Mouse (Mus musculus) inflammation-experienced regulatory T-cells, adult 6 months (primary cell): Measurements from ENCODE around the gene Rpp38. TPM values are rescaled to one million over a fixed set of nuclear protein-coding genes. Genes with fewer than 3 reads are reported as not detected.
A peak's percentile ranks its signal among the peaks of the same experiment; 100 is the strongest.

ENCODE experiments used
- ATAC-seq: one replicate; pipeline ENCODE4 v1.8.0; 2017
- polyA plus RNA-seq, 3 experiments: library from polyadenylated mRNA; unstranded; fragments of 100-300 nt; shearing (Covaris generic); gene quantifications; one replicate each; pipeline ENCODE4 v1.2.1; 2017

The Rpp38 gene
- 10 to 100 TPM; 12.1 to 27.4 (median 20.1) TPM for polyA plus RNA-seq

DNA sequence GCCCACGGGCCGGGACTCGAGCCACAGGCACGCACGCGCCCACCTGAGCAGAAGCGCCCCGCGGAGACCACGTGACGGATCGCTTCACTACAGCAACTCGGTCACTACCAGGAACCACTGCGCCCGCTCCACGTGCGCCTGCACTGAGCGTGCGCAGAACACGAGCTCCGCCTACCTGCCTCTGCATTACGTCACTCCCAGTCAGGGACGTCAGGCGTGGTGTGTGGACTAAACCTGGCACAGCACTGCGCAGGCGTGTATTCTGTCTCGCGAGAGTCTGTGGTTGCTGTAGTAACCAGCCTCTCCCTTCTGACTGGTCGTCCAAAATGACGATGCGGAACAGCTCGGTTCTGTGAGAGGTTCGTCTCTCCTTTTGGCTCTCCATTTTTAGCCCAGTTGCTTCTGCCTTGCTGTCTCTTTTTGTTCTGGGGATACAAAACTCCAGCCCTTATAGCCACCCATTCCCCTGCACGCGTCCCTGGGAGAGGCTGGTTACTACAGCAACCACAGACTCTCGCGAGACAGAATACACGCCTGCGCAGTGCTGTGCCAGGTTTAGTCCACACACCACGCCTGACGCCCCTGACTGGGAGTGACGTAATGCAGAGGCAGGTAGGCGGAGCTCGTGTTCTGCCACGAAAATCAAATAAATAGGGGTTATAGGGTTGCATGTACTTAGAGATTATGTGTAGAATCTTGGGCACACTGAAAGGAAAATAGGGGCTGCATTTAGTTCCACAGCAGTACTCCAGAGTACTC is at the start of gene Rpp38:
Gene Rpp38, minus strand, starts transcription at position 160 of the 759 bp plus-strand sequence.
- ATAC-seq = peak; percentile 84

DNA sequence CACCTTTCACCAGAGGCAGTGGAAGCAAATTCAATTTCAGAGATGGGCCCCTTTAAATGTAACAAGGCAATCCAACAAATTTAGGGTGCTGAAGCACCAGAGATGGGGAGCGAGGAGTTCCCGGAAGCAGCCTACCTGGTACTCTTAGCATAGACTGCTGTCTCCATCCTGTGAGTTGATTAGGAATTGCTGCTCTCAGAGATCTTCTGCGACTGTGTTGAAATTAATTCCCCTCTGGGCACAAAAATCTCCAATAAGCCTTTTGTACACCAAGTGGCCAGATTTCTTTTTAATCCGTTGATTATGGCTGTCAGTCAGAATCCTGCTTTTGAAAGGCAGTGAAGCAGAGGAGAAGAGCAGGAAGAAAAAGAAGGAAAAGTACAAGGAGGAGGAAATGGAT is 32.7 kb upstream of the Rpp38 start:
- ATAC-seq = no peak

DNA sequence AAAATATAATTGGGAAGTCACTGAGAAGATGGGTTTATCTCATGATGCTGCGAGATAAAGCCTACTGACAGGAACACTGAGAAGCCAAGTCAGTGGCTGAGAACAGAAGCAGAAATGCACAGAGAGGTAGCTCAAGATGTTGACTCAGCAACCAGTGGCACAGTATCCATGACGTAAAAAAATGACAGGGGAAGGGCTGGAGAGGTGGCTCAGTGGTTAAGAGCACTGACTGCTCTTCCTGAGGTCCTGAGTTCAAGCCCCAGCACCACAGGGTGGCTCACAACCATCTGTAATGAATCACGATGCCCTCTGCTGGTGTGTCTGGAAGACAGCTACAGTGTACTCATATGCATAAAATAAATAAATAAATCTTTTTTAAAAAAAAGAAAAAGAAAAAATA is 28.6 kb upstream of the Rpp38 start:
- ATAC-seq = no peak

DNA sequence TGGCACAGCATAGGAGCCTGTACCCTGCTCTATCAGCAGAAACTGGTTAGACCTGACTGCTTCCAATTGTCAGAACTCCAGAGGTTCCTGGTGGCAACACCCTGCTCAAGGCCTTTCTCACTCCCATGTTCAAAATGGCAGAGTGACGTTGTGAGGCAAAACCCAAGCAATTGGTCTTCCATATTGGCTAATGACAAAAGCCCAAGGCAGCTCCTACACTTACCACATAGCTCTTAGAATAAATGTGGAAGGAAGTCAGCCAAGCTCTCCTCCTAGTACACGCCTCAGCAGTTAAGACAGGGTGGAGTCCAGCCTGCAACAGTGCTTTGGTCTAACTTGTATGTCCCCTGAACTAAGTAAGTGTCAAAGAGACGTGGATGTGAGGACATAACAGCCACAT is 25.4 kb upstream of the Rpp38 start:
- ATAC-seq = no peak

DNA sequence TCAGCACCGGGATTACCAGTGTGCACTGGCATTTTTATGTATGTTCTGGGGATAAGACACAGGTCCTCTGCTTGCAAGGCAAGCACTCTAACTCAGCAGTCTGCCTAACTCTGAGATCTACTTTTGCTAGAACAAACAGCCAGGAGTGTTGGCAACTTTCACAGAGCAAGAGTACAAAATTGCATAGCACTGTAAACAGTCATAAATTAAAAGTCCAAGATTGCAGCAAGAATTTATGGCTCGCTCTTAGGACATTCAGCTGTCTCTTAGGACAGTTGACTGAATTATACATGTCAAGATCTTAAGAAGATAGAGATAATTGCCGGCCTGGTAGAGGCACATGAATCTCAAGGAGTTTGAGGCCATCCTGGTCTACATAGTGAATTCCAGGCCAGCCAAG is 23.9 kb upstream of the Rpp38 start:
- no peak for ATAC-seq

DNA sequence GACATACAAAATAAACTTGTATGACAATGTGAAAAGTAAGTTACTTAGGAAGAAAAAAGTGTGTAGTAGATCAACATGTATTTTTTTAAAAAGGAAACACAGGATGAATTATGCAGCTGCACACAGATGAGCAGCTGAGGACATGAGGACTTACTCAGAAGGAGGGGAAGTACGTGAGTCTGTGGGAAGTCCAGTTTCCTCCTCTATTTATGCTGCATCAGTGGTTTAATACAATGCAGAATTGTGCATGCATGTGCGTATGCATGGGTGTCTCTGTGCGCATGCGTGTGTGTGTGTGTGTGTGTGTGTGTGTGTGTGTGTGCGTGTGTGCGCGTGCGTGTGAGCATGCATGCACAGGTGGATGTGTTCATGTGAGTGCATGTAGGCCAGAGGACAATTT is 23.4 kb upstream of the Rpp38 start:
- no peak for ATAC-seq

DNA sequence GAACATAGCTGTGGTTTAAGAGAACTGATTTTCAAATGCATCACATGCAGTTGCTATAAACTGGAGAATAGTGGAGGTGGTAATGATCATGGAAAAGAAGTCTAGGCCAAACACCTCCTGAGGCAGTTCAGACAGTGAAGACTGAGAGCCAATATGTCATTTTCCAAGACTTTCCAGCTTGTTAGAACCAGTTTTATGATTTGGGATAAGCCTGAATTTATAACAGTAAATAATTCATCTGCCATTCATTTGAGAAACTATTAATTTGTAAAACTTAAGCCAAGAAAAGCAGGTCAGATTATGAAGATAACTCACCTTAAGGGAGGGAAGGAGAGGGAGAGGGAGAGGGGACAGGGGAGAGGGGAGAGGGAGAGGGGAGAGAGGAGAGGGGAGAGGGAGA is 20.7 kb upstream of the Rpp38 start:
- no peak for ATAC-seq

DNA sequence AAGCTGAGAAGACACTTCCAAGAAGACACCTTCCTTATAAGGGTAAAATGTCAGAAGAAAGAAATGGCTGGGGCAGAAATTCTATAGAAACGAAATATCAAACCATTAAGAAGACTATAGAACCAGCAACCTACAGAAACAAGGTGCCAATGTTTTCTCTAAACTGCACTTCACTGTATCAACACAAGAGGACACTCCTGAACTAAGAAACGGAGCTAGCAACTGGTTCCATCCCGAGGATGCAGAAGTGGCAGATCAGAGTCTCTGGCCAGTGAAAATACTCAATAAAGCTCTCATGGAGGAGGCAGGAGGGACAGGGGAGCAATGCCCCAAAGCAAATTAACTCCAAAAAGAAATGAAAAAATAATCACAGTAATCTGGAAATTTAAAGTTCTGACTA is 16.5 kb upstream of the Rpp38 start:
- peak; percentile 56 for ATAC-seq

DNA sequence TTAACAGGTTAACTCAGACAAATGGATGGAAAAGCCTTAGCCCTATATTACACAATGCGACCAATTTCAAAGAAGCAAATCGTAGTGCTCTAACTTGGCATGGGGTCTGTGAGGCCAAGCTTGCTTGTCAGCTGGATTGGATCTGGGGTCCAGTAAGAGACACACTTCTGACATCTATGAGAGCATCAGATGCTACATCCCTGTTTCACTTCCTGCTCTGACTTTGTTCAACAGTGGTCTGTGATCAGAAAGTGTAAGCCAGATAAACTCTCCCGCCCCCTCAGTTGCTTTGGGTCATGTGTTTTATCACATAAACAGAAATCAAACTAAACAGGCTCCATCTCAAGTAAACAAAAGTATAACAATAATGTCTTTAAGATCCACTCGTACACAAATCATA is 16.0 kb upstream of the Rpp38 start:
- no peak for ATAC-seq

DNA sequence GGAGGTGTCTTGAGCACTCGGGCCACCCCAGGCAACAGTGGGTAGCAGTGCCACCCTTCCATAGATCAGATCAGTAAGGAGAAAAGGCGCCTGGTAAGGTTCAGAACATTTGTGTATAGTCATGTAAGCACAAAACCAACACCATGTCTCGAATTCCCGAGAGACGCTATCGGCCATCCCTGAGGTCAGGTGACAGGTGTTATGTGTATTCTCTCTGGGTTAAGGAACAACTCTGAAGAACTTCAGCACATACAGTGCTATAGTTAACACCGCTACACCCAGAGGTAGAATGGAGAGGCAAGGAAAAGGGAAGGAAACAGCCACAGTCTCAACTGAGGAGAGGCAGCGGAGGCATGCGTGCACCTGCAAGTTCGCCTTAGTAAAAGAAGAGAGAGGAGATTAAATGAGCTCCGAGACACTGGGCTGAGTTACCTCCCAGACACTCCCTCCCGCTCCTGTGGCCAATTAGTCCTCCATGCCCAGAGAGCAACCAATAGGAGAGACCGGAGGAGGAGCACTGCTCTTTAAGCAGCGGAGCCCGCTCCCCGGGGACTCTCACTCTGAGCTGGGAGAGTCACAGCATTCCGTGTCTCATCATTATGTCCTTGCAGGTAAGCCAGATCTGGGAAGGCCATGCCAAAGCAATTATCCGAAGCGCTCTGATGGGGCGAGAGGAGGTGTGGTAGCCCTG is 3.3 kb upstream of the Rpp38 start, which contains the start of gene Acbd7:
Gene Acbd7, plus strand, starts transcription at position 558 of the 691 bp plus-strand sequence.
- peak; percentile 27 for ATAC-seq

DNA sequence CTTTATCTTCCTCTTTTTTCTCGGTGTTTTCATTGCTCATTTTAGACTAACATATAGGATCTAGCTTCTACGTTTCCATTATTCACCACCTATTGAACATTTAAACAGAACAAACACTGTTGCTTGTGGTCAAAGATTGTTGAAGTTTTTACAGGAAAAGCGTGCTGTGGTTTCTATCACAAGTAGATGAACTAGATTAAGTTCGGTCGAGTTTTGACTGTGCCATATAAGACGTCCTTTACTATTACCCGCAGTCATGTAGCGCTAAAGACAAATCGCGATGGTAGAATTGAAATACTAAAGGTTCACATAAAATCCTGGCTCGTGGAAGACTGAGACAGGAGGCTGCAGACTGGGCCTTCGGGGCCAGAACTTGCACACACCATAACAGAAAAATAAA is 1.3 kb upstream of the Rpp38 start:
- ATAC-seq = no peak

DNA sequence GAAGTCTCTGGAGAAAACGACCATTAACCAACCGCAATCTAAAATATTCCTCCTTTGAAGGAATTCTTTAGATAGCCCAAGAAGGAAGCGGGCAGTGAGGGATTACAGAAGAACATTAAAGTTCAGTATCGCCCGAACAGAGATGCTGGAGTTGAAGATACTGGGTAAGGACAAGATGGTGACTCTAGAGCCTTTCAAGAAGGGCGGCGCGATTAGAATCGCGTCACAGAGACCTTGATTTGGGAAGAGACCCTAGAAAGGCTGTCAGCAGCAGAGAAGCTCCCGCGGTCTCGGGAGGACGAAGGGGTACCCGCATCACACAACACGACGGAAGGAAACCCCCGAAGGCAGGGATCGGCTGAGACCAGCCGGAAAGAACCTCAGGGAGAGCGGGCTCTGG is 387 bp downstream of the Rpp38 start:
- no peak for ATAC-seq

DNA sequence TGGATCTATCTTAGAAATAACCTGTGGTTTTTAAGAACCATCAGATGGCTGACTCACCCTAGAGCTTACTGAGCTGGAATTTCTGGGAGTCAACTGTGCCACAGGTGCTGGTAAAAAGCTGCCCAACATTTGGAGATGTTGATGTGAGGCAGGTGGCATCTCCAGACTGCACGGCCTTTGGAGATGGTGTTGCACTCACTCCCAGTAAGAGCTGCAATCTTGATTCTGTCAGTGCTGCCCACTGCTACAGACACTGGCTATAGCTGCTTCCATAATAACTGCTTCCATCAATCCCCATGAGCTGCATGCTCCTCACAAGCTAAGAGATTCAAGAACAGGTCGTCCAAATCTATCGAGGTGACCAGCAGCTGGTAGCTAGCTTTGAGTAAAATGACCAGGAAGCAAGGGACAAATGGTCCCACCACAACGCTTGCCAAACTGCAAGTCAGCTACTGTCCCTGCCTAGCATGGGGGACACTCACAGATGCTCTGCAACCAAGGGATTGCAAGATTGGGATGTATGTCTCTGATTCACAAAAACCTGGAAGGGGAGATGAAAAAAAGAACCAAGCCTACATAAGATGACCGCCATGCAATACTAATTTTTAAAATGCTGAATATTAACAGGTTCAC is 1.3 kb downstream of the Rpp38 start:
- no peak for ATAC-seq

DNA sequence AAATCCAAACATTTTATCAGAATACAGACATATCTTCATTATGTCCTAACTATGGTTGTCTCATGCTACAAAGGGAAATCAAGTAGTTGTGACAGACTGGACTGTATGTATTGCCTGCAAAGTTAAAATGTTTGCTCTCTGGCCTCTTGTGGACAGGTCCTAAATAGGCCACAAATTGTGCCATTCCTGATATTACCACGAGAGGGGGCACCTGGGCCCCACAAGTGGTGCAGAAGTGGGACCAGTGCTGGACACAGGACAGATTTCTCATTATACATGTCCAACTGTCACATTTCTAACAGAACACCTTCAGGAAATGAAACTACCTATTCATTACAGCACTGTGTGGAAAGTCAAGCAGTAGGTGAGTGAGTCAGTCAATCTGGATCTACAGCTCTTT is 5.1 kb downstream of the Rpp38 start:
- ATAC-seq = peak; percentile 25

DNA sequence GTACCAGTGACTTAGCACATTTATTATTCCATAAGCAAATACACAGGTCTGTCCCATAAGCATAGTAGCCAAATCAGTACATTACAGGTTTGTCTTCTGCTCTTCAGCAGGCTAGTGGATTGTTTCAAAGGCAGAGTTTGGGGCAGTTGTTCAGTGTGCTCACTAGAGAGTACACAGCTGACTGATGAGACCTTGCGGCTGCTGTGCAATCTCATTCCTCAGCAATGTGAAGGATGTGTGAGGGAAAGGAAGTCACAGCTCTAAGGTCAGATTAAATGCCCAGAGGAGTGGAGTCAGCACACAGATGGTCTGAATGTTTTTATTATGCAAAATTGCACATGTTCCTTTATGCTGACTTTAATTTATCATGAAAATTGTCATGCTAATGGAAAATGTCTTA is 5.9 kb downstream of the Rpp38 start:
- no peak for ATAC-seq

DNA sequence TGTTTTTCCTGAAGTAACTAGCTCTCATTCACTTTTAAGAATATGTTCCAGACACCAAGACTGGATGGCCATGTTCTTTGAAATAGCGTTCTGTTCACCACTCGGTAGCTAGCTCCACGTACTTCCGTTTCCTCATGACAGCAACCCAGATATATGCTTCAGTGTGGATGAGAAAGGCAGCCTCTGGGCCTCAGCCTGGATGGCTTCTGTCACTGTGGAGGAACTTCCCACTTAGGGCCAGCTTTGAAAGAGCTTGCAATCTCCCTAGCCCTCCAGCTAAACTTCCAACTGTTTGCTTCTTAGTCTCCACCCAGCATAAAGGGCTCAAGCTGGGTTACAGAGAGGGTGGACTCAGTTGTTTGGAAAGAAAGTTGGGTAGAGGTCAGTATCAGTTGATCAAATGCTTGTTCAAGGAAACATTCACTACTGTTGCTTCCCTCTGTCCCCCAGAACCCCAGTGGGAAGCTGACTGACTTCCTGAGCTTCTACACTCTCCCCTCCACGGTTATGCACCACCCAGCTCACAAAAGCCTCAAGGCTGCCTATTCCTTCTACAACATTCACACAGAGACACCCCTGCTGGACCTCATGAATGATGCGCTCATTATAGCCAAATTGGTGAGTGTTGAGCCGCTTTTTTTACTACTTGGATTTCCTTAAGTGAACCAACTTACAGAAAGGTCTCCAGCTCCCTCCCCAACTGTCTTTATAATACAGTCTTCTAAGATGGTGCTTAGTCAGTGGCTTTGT is 7.9 kb downstream of the Rpp38 start:
- ATAC-seq = no peak

DNA sequence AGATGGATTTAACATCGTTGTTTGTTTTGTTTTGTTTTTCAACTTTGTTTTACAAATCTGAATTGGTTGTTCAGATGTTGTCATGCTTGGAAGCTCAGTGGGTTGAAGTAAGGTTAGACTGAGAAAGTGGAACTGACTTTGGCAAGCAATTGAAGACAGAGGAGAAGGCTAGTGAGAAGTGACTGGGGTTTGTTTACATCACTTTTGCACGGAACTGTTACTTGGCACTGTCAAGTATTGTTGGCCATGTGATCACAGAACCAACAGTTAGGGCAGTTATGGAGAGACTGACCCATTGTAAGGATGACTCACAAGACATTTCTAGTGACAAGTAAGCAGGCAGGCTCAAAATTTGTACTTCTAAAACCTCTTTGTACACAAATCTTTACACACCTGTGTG is 9.3 kb downstream of the Rpp38 start:
- ATAC-seq = no peak

DNA sequence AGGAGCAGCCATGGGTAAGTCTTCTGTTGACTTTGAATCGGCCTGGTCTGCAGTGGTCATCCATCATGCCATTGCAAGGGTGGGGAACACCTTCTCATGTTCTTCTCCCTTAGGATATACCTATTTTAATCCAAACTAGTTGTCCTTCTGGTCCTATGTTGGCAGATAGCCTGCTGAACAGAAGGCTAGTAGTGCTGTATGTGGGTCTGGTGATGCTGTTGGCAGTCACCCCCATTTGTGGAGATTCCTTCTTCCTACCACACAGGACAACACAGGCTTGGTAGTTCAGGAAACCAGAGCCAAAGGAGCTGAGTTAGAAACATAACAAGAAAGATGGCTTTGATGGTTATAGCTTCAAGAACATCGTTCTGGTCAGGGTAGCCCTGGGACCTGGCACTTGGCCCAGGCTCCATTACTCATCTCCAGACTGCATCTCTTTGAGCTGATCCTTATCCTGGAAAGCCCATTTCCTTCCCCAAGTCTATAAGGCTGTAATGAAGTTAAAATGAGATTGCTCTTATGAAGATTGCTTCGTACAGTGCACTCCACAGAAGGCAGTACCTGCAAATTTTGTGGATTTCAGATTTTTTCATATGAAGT is 26.9 kb downstream of the Rpp38 start:
- ATAC-seq = no peak

DNA sequence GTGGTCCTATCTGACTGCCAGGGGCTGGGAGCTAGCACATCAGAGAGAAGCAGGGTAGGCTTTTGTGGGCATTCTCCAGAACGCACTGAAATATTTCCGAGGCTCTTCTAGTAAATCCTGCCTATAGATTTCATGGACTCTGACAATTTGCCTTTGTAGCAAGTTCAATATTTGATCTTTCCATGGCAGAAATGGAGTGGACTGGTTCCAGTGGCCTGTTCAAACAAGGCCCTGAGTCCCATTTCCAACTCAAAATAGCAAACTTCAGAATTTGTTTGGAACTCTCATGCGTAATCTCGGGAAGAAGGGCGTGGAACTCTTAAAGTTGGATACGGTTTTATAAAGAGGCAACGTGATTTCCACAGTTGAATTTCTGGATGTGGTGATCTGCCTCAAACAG is 36.6 kb downstream of the Rpp38 start:
- ATAC-seq = no peak

DNA sequence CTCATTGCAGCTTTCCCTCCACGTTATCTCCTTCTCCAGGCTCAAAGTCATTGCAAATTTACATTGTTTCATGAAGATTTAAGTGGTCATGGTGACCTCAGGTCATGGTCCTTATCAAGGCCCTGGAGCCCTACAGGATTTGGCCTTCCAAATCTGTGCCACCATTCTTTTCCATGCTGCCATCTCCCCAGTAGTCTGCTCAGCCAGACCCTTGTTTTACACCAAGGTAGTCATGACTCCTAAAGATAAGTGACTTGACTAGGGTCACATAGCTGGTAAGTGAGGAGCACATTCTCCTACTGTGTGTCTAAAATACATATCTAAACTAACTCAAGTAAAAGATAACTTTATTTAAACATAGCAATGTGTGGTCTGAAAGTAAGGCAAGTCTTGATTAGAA is 40.3 kb downstream of the Rpp38 start:
- no peak for ATAC-seq

DNA sequence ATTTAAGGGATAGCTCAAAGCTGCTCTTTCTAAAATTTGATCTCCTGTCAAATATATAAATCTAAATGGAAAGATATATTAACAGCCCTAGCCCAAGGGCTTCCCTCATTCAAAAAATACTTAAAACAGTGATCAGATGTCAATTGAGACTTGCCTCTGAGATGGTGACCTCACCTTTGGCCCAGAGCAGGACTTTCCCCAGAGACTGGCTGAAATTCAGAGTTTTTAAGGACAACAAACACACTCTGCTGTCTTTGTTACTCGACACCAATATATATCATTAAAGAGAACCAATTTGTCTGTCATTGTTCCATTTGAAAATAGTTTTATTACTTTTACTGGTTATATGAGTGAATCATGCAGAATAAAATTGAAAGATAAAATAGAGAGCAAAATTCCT is 42.9 kb downstream of the Rpp38 start:
- no peak for ATAC-seq

DNA sequence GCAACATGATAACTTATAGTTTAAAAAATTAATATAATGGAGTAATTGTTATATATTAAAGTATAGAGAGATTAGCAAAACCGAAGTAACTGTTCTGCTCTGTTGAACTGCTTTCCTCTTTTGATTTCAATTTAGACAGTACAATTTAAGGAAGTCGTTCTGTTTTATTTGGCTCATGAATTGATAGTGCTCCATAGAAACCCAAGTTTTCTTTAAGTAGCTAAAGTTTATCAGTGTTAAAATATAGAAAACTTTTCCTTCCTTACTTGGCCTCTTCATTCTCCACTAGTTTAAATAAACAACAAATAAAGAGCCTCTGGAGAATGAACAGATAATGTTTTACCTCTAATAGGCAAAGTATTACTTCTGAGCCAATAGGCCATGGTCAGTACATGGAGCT is 46.2 kb downstream of the Rpp38 start:
- ATAC-seq = no peak

DNA sequence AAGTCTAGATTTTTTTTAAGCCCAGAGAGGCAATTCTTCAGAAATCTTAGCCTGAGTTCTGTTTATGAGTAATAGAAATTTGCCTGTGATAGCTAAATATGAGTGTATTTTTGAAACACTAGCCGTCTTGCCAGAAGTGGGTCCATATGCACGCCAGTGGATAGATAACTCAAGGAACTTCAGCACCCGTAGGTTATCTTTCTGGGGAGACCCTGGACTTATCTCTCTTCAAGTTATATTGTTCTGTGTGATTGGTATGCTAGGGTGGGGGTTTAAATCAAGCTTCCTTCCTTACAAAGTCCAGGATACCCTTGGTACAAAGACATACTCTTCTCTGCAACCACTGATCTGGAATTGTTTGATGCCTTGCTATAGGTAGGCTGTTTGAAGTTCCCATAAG is 46.7 kb downstream of the Rpp38 start:
- no peak for ATAC-seq
